Mouse (Mus musculus) left cerebral cortex, adult 9 months (tissue): ENCODE data around the gene Porcn.

Experiments
- DNase-seq, 2 experiments: peaks; one replicate each; pipeline ENCODE4 v3.0.0; 2022; ENCODE audit warnings: low spot score in 2 of 2

The Porcn gene

DNA sequence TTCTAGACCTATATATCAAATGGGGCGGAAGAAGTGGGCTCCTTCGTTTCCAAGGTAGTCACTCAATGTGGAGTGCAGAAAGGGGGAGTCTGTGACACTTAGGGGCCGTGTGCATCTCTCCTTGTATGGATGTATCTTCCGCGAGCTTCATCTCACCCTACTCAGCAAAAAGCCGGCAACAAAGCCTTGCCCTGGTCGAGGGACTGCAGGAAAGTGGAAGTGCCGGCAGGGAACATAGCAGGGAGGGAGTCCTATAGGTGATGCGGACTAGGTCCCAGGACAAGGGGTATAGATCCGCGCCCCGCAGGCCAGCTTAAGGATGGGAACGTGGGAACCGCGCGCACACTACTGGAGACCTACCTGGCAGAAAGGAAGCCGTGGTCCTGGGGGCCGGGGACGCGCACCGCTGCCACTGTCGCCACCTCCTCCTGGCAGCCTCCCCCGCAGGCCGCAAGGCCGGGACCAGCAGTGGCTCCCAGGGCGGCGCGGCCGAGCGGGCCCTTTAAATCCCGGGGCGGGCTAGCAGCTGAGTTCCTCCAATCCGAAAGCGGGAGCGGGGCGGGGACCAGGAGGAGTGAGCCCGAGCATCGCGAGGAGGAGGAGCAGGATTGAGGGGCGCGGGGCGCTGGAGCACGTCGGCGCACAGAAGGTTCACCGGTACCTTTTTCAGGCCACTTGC is at the start of gene Porcn:
Porcn (minus strand) TSS at position 511 of the 679 bp plus-strand sequence.
- DNase-seq = peak in 1 of 2 experiments; percentile 81

DNA sequence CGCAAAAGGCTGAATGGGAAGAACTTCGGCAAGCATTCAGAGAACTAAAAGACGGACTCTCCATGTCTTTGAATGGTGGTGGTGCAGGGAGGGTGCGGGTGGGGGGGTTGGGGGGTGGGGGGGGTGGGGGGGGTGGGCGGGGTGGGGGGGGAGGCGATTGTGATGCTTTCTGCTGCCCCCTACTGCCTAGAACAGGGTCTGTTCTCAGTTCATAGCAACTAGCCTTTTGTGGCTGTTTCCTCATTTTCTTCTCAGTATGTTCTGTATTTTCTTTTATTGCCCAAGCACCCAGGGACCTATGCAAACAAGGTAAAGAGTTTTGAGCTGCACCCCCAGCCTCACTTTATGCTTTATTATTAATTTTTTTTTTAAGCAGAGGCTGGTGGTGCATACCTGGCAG is 49.5 kb upstream of the Porcn start:
- no peak for DNase-seq

DNA sequence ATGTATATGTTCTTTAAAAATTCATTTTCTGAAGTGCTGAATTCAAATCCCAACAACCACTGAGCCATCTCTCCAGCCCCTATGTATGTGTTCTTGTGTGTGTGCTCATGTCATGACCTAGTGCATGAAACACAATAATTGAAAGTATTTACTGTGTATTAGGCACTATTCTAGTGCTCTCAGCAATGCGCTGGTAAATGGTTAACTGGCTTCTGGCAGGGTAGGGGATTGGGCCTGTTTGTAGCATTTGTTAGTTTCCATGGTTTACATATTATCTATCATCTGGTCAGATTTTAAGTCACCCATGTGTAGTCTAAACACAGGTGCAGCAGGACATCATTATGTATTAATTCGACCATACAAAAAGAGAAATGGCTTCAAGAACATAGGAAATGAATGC is 47.4 kb upstream of the Porcn start:
- no peak for DNase-seq

DNA sequence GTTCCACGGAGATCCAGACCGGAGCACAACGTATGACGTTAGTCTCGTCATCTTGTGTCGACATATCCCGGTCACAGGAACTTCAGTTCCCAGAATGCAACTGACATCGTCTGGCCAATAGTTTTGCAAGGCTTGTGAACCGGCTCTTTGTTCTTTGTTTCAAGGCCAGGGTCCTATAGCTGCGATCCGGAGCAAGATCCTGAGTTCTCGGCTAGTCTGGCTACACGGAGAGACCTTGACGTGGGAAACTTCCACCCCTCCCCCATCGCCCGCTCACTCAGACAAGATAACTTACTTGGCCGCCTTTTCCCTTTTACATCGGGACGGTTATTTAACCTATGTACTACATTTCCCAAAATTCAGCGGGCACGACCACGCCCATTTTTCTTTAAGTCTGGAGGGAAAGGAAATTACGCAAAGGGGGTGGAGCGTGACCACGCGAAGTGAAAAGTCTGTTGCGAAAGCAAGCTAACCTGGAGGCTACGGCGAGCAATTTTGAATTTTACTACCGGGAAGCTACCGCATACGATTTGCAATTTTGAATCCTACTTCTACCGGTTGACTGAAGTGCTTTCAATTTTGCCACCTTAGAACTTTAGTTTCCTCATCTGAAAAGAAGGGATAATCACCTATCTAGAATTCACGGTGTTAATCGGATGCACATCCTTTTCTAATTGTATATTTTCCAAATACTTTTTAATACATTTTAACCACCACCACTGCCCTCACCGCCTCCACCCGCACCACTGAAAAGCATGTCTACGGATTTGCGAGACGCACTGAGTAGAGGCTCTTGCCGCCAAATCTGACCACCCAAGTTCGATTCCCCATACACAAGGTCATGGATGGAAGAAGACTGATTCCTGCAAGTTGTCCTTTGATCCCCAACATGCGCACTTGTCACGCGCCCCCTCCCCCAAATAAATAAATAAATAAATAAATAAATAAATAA is 46.3 kb upstream of the Porcn start, which contains the start of gene Ftsj1:
Ftsj1 (minus strand) TSS at position 73 of the 952 bp plus-strand sequence.
- peak; percentile 81 to 84 for DNase-seq

DNA sequence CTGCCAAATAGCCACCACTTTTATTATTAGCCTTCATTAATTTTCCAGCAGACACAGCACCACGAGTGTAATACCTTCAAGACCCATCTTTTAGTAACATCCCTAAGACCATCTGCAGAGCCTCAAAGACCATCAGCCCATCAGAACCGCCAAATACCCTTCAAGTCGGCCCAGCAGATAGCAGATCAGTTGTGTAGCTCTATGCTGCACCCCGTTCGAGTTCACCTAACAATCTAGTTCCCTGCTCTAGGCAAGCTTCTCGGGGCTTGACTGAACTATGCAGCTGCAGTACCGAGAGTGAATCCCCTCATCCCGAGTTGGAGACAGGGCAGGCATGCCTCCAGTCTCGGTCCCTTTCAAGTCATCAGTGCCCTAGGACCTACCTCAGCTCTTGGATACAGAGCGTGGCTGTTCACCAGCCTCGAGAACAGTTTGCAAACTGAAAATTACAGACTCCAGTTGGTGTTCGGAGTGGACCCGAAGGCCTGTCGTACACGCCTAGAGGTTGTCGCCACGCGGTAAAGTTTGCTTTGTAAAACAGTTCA is 45.5 kb upstream of the Porcn start:
- DNase-seq = no peak

DNA sequence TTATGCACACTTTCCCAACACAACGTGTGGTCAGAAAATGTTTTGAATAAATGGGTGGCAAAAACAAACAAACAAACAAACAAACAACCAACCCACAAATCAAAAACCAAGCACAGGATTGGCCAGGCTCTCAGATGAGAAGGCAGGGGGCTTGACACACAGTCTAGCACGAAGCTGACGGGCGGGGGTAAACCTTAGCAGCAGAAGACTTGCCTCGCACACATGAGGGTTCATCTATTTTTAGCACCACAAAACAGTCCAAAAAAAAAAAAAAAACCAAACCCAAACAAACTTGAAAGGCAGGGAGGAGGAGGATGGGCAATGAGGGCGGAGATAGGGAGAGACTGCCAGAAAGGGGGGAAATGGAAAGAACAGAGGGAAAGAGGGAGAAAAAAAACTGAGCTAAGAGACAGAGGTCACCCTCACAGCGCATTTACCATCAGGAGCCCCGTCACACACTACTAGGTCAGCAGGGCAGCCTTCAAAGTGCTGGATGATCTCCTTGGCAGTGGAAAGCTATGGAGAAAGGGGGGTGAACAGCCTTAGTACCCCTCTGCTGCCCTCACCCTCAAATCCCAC is 42.3 kb upstream of the Porcn start:
- DNase-seq = no peak

DNA sequence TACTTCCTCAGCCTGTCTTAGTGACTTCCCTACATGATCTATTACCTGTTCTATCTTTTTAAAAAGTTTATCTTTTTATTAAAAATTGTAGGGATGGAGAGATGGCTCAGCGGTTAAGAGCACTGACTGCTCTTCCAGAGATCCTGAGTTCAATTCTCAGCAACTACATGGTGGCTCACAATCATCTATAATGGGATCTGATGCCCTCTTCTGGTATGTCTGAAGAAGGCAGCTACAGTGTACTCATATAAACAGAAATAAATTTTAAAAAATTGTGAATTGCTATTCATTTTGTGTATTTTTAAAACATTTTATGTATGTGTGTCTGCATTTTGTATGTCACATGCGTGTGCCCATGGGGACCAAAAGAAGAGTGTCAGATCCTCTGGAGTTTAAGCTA is 41.4 kb upstream of the Porcn start:
- no peak for DNase-seq

DNA sequence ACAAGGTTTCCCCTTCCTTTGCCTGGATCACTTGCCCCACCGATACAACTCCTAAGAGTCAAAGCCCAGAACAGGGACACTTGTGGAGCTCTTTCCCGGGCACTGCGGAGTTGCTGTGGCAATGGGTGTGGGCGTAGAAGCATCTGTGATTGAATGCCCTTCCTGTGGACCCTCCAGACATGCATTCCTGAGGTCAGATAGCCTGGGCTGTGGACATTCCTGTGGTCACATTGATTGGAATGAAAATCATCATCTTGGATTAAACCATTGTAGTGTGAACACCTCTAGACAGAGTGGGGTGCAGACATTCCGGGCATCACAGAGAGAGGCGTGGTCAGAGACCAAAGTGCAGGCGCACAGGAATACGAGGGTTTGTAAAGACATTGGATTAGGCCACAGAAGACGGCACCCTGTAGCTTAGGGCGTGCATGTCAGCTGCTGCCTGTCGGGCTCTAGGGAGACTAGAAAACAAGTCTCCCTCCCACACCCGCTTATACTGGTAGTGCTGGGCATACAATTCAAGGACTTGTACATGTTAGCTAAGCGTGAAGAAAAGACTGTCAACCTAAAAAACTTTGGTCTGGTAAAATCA is 32.6 kb upstream of the Porcn start:
- DNase-seq = no peak

DNA sequence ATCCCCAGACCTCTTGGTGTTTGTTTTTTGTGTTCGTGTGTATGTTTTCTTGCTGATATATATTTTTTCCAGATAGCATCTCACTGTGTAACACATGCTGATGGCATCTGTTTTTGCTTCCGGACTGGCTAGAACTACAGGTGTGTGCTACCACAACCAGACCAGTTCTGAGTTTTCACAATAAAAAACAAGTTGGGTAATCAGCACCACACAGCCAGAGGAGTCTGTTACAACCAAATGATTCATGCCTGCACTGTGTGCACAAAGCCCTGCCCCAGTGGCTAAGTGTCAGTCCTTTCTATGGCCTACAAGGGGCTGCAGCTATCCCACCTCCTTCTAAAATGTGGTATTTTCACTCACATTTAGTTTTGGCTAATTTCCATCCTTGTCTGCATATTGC is 30.4 kb upstream of the Porcn start:
- no peak for DNase-seq

DNA sequence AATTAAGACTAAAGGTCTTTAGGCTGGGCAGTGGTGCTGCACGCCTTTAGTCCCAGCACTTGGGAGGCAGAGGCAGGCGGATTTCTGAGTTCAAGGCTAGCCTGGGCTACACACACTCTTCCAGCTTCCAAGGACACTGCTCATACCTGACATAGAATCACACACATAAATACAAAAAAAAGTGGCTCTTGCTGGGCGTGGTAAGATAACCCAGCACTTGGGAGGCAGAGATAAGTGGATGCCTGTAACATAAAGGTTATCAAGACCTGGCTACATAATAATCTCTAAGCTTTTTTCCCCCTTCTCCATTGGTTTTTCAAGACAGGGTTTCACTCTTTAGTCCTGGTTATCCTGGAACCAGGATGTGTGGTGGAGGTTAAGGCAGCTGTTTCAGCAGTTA is 27.3 kb upstream of the Porcn start:
- DNase-seq = no peak

DNA sequence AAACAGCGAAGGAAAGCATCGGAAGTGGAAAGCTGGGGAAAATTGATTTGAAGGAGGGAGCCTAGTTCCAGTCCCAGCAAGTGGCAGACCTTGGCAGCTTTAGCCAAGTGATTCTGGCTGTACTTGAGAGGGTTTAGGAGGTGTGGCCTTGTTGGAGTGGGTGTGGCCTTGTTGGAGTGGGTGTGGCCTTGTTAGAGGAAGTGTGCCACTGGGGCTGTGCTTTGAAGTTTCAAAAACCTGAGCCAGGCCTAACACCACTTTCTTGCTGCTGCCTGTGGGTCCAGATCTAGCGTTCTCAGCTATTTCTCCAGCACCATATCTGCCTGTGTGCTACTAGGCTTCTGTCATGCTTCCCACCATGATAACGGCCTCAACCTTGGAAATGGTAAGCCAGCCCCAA is 23.9 kb upstream of the Porcn start:
- no peak for DNase-seq

DNA sequence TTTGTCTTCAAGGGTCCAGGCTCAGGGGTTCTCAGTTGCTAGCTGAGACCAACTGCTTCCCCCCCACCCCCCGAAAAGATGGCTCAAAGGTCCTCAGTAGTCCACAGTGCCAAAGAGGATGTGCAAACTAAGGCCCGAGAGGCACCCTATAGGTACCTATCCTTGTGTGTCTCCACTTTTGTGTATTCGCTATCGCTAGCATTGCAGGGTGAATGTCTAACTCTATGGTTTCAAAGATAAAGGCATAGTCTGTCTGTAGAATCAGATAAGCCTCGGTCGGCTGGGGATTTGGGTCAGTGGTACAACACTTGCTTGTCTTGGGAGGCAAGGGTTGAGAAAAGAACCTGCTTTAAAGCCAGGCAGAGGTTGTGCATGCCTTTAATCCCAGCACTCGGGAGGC is 17.1 kb upstream of the Porcn start:
- DNase-seq = no peak

DNA sequence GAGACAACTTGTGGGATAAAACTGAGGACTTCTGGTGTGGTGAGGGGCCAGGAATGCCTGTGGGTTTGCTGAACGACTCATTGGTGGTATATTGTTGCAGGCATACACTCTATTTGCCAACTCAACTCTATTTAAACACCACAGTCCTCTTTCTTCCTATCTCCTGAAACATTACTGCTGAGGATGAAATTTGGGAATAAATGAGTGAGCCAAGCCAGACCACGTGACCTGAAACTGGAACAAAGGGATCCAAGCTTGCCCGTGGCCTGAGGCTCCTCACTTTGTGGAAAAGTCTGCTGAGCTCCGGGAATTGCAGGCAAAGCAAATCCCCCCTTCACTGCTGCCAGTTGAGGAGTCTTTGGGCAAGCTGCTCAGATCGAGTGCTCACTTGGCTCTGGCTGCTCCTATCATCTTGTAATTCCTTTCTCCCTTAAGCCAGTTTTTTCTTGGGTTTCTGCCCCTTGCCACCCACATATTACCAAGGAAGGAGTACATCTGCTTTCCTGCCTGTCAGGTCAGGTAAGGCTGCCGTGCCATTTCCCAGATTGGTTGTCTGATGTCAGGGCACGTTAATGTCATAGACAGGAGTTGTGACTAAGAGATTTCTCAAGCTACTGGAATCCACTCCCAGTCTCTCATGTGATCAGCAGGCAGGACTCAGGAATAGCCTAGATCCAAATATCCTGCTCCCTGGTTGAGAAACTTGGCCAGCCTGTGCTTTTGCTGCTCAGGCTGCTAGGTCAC is 16.5 kb upstream of the Porcn start:
- peak in 1 of 2 experiments; percentile 53 for DNase-seq

DNA sequence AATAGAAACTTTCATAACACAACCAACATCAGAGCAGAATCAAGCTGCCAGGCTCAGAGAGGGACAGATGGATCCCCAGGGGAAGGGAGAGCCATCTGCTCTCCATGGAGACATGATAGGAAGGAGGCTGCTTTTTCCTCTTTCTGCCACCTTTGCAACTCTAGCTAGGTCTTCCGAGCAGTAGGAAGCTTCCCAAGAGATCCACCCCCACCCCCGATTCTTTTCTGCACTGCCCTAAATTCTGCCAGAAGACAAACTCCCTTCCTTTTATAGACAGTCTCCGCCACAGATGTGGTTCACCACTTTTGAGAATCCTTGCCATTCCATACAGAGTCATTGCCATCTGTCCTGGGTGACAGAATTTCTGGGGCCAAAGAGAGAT is 16.0 kb upstream of the Porcn start:
- peak; percentile 42 to 74 for DNase-seq

DNA sequence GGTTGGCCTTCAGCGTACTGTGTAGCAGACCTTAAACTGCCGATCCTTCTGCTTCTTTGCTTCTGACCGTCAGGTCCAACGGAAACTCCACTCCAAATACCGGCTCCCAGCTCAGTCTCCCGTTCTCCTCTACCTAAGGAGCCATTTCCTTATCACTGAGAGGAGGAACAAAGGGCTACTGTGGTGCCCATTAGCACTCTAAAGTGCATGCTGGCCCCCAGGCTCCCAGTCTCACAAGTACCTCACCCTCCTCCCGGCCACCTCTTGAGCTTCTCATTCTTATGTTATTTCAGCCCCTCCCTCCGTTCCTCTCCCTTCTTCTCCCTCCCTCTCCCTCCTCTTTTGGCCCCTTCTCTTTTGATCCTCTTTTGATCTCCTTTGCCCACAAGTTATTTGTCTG is 13.3 kb upstream of the Porcn start:
- DNase-seq = no peak

DNA sequence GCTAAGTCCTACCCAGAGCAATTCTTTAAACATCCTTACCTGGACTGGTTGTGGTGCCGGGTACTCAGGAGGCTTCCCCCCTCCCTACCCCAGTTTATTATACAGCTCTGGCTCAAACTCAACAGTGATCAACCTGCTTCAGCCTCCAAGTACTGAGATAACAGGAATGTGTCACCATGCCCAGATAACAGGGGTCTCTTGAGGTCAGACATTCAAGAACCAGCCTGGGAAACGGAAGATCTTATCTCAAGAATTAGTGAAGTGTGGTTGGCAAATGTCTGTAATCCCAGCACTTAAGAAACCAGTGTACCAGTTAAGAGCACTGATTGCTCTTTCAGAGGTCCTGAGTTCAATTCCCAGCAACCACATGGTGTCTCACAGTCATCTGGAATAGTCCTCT is 11.8 kb upstream of the Porcn start:
- no peak for DNase-seq

DNA sequence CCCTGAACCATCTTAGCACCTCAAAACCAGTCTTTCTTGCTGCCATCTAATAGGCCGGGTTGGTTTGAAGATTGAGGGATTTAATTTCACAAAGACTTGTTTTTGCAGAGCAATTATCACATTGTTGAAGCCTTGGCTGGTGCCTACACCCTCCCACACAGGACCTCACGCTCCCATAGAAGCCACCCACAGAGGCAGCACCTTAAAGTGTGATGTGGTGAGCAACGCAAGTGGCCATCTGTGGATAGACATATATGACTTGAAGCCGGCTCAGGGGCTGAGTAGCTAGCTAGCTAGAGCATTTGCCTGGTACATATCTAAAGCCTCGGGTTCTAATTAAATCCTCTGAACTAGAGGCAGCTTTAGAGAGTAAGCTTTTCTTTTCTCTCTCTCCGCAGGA is 11.1 kb upstream of the Porcn start:
- peak; percentile 16 to 61 for DNase-seq

DNA sequence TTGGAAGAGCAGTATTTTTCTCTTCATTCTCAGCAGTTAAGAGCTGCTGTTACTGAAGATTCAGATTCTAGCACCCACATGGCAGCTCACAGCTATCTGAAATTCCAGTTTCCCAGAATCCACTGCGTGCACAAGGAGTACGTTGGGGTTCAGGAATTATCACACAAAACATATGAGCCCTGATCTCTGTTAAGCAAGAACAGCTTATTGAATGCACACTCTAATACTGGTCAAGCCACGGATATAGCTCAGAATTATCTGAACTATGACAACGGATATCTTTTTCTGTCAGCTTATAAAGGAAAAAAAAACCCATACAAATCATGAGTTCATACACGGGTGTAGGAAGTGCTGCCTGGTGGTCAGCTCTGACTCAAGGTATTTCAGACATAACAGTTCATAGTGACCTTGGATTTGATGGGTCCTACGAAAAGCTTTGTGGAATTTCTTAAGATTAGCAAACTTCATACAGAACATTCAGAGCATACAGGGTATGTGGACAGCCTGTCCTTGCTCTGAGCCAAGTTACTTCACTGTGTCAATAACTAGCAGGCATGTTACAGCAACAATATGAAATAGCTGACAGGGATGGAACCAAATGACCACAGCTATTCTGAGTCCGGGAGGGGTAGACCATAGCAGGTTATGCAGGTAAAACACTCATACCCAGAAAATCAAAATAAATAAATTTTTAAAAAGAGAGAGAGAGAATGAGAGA is 5.3 kb upstream of the Porcn start:
- DNase-seq = no peak

DNA sequence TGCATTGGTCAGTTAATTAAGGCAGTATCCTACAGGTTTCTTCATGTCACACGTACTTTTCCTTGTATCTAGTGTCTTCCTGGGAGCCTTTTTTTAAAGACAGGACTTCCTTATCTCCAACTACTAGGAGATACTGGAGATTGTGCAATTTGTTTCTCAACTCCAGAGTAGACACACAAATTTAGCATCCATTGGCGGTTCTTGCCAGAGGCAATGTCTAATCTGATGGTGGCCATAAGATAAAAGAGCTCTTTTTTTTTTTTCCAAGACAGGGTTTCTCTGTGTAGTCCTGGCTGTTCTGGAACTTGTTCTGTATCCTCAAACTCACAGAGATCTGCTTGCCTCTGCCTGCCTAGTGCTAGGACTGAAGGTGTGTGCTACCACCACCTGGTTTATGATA is 3.4 kb upstream of the Porcn start:
- DNase-seq = no peak

DNA sequence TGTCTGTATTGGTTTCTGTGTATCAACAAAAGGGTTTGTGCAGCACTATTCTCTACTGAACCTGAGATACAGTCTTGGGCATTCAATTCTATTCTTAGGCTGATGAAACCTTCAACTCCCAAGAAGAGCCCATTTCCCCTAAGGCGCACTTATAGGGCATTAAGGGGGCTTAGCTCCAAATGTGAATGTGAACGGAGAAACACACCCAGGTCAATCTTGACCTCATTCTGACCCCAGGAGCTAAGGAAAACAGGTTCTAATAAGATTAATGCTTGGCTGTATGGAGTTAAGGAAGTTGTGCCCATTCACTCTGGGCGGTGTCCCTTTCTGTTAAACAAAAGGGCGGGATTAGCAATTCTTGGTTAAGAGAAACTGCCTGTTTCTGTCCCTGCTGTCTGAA is 899 bp upstream of the Porcn start:
- no peak for DNase-seq
